Mouse (Mus musculus) heart, postnatal 0 days (tissue): ENCODE measurements around the gene Wfikkn2.

ENCODE experiments used
- CTCF ChIP-seq: IDR thresholded peaks from 2 replicates; pipeline ENCODE4 v1.5.1; 2016; ENCODE audit warnings: antibody characterized with exemption, control low read depth, low read depth
- EP300 ChIP-seq: IDR thresholded peaks from 2 replicates; pipeline ENCODE4 v1.6.1; 2016; ENCODE audit warnings: antibody characterized with exemption, low read depth

DNA sequence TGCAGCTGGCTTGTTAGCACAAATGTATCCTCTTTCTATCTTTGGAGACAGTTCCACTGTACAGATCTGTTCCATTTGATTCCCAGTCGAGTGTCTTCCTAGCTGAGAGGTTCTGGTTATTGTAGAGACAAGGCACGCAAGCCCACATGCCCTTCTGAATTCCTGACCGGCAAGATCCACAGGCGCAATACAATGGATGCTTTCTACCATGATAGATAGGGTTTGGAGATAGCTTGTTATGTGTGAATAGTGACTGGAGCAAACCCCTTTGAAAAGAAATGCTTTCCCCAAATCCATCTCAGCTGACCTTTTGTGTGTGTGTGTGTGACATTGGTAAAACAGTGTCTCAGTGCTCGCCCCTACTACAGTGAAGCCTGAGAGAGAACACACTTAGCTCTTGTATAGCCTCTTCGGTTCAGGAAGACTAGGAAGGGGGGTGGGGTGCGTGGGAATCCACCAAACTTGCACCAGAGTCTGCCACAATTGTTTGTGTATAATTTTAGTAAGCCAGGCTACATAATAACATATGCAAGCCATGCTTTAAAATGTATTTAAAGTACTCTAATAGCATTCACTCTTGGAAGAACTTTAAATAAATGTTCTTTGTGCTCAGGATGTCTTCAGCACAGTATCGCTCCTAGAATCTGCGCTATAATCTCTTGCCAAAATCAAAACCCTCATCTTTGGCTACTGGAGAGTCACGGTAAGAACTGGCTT lies 39.2 kb downstream of the Wfikkn2 start:
- no peak for TF ChIP-seq CTCF
- TF ChIP-seq EP300 = no peak
